34 mouse cellular contexts compared by ENCODE assay signal in genomic region chr9:29106771-29107170, GRCm38 (mm10).
"Had no signal": no experiment of that assay in that cellular context is flagged by ENCODE, and none has a peak within 500 bp of the region (broad histone marks: within the 10 kb centered on the region; RNA-seq: fewer than 3 reads in every experiment).

No protein-coding gene starts in this region.

- H3K27ac ChIP-seq: heart, embryonic 10.5 days; heart, embryonic 13.5 days; heart, embryonic 15.5 days; hindbrain, embryonic 10.5 days; hindbrain, embryonic 12.5 days; hindbrain, embryonic 13.5 days; hindbrain, embryonic 14.5 days; hindbrain, embryonic 15.5 days; hindbrain, postnatal 0 days; intestine, embryonic 15.5 days; kidney, embryonic 15.5 days; kidney, postnatal 0 days; layer of hippocampus, adult 2 months had no signal

- H3K4me1 ChIP-seq: heart, embryonic 10.5 days; heart, embryonic 12.5 days; heart, embryonic 15.5 days; hindbrain, embryonic 10.5 days; hindbrain, embryonic 12.5 days; intestine, embryonic 15.5 days; kidney, embryonic 15.5 days had no signal

- H3K27me3 ChIP-seq: heart, embryonic 12.5 days; heart, embryonic 13.5 days; heart, embryonic 15.5 days; hindbrain, embryonic 12.5 days; hindbrain, embryonic 13.5 days; hindbrain, embryonic 15.5 days; intestine, embryonic 15.5 days; kidney, embryonic 15.5 days had no signal

- ATAC-seq: hindbrain, embryonic 16.5 days; hindbrain, postnatal 0 days; inflammation-experienced regulatory T-cells, adult 6 months; intestine, embryonic 15.5 days; intestine, embryonic 16.5 days; intestine, postnatal 0 days had no signal

- H3K9me3 ChIP-seq: heart, embryonic 10.5 days; heart, embryonic 12.5 days; heart, embryonic 13.5 days; heart, embryonic 15.5 days; hindbrain, embryonic 10.5 days; hindbrain, embryonic 12.5 days; hindbrain, embryonic 13.5 days; hindbrain, embryonic 15.5 days; intestine, embryonic 15.5 days; kidney, embryonic 15.5 days had no signal

- H3K4me3 ChIP-seq: heart, embryonic 10.5 days; heart, embryonic 12.5 days; heart, embryonic 13.5 days; heart, embryonic 15.5 days; hindbrain, embryonic 10.5 days; hindbrain, embryonic 12.5 days; hindbrain, embryonic 13.5 days; hindbrain, embryonic 15.5 days; intestine, embryonic 15.5 days; kidney, embryonic 15.5 days; layer of hippocampus, adult 2 months had no signal

- DNase-seq: heart, postnatal 10 days; heart, postnatal 14 days; heart, postnatal 36 days; heart, postnatal 4 days; kidney, adult 11 months; kidney, adult 18-20 months; kidney, adult 2 months; kidney, adult 8-10 months; kidney, adult 9 months; kidney, postnatal 10 days; kidney, postnatal 14 days; kidney, postnatal 25 days; kidney, postnatal 36 days; kidney, postnatal 4 days; layer of hippocampus, adult 9-11 months; layer of hippocampus, postnatal 36 days had no signal

- H3K36me3 ChIP-seq: heart, embryonic 10.5 days; heart, embryonic 12.5 days; heart, embryonic 13.5 days; heart, embryonic 15.5 days; hindbrain, embryonic 10.5 days; hindbrain, embryonic 12.5 days; hindbrain, embryonic 13.5 days; hindbrain, embryonic 15.5 days; intestine, embryonic 15.5 days; kidney, embryonic 15.5 days had no signal
